Mouse (Mus musculus): ENCODE measurements at regions not wholly inside any gene's neighbourhood (a gene's known extent, or its start where the extent isn't known, plus 50 kb on each side); places are given as distances from the start of the nearest gene placed in this dataset.

DNA sequence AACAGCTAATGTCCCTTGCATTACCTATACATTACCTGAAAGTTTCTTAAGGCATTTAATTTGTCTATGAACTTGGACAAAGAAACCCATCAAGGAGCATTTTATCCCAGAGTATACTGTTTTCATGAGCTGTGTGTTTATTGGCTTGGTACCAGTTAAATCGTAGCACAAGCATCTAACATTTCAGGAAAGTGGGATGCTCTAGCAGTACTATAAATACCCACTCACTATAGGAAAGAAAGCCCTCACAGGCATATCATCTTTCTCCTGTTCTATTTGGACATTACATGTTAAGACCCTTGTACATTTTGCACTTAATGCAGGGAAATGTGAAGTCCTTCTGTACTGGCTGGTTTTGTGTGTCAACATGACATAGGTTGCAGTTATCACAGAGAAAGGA, 163.9 kb downstream of the Ptprc start:
- TF ChIP-seq CTCF (IDR thresholded peaks at IDR 0.05): no peak

DNA sequence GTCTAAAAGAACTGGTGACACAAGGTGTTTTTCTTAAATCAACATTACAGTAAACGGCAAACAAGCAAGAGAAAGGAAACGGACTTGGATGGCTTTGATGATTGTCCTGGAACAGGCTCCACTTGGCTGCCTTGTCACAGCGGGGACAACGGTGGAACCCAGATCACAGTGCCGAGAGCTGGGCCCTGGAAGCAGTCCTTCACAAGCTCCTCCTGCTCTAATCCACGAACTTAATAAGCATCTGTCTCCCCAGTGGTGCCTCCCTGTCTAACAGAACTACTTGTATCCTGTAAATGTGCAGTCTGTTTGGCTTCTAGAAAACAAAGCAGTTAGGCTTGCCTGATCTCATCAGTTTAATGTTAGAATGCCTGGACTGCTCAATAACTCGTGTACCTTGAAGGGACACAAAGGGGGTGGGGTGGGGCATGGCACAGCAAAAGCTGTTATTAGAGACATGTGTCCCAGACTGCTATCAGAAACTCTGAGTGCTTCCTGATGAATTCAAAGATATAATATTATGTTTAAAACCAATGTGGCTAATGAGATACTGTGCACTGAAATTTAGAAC, 164.5 kb downstream of the Ptprc start:
- DNase-seq (ENCODE audit: low read depth, low spot score): no peak
- no peak for TF ChIP-seq CTCF (IDR thresholded peaks at IDR 0.05)
- CTCF ChIA-PET: interaction anchor here (1.1 kb wide), 1 partner anchor 9 kb away, joined by 3 read pairs; no protein-coding TSS in a partner anchor
- no peak for ATAC-seq
- POLR2A ChIA-PET: no interaction called here
- peaks cover 1% of the 10 kb centered on the region for H3K27me3 ChIP-seq
- in situ Hi-C loops (cut with MboI; ENCODE audit: low pct_unique_long_range_greater_than_20kb): no loop called here

More for the DNA sequence above, 163.9 kb downstream of the Ptprc start:
- in situ Hi-C loops (cut with MboI; ENCODE audit: low pct_unique_long_range_greater_than_20kb): no loop called here
- ATAC-seq: no peak
- peaks cover 3% of the 10 kb centered on the region for H3K27me3 ChIP-seq
- no peak for DNase-seq (ENCODE audit: low read depth, low spot score)
- POLR2A ChIA-PET: no interaction called here
- CTCF ChIA-PET: interaction anchor here (1.1 kb wide), 1 partner anchor 8 kb away, joined by 3 read pairs; no protein-coding TSS in a partner anchor

DNA sequence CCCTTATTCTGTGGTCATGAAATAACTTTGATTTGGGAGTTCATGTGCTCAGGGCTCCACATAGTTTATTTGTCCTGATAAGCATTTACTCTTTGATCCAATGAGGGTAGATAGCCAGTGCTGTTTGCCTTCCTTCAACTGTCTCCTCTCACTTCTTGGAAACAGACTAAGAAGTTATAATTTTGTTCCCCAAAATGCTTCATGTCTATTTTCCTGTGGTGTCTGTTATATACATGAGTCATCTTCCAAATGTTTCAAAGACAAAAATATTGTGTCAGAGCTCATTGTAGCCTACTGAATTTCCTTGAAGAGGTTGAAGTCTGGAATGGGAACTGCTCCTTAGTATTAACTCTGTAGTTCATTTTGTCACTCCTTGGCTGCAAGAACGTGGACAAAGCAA, 168.7 kb downstream of the Ptprc start:
- H3K27me3 ChIP-seq: no peaks in the 10 kb centered on the region
- DNase-seq (ENCODE audit: low read depth, low spot score) (no peak), ATAC-seq (no peak)
- POLR2A ChIA-PET: no interaction called here
- CTCF ChIA-PET: no interaction called here
- no peak for TF ChIP-seq CTCF (IDR thresholded peaks at IDR 0.05)
- in situ Hi-C loops (cut with MboI; ENCODE audit: low pct_unique_long_range_greater_than_20kb): no loop called here

DNA sequence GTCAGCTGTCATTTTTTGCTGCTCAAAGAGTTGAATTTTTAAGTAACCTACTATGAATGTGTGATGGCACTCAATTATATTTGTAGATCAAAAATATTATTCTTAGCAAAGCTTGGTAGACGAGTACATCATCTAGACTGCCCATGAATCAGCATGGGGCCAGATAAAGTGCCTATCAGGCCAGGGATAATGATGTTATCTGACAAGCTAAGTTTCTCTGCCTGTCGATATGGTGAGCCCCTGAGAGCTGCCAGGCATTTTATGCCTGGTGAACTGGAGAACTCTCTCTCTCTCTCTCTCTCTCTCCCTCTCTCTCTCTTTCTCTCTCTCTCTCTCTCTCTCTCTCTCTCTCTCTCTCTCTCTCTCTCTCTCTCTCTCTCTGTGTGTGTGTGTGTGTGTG, 171.2 kb downstream of the Ptprc start:
- H3K27me3 ChIP-seq: no peaks in the 10 kb centered on the region
- DNase-seq (ENCODE audit: low read depth, low spot score): no peak
- ChIA-PET POLR2A (interaction anchor here (0.6 kb wide), 1 partner anchor 479 kb away, joined by 3 read pairs; no protein-coding TSS in a partner anchor), CTCF (interaction anchor here (0.6 kb wide), 1 partner anchor 58 kb away, joined by 3 read pairs; no protein-coding TSS in a partner anchor)
- no peak for ATAC-seq
- TF ChIP-seq CTCF (IDR thresholded peaks at IDR 0.05): no peak
- in situ Hi-C loops (cut with MboI; ENCODE audit: low pct_unique_long_range_greater_than_20kb): no loop called here

DNA sequence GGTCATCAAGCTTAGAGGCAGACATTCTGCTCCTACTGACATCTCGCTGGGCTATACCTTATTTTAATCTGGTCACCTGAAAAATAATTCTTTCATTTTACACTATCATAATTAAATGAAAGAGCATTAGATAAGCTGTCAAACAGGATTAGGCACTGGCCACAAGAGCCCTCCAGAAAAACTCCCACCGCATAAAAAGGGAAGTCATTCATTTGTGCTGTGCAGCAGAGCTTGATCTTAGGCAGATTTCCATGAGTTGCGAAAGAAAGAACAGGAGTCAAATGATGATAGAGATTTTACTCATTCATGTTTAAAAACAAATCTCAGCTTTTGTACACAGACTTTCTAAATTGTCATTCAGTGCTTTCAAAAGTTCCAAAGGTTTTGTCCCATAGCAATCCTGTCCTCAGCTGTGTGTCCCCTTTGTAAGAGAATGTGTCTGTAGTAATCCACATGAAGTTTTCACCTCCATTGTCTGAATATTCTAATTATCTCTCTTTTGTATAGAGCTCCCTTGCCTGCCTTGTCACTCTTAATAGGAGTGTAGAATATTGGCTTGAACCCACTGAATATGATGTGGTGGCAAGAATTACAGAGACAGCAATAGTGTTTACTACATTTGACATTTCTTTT, 176.1 kb downstream of the Ptprc start:
- no peaks in the 10 kb centered on the region for H3K27me3 ChIP-seq
- CTCF ChIA-PET: interaction anchor here (0.9 to 1.1 kb wide), 2 partner anchors 13 to 19 kb away, joined by 3 to 4 read pairs; no protein-coding TSS in a partner anchor
- POLR2A ChIA-PET: interaction anchor here (0.5 kb wide), 1 partner anchor 1149 kb away, joined by 7 read pairs; no protein-coding TSS in a partner anchor
- in situ Hi-C loops (cut with MboI; ENCODE audit: low pct_unique_long_range_greater_than_20kb): no loop called here
- no peak for TF ChIP-seq CTCF (IDR thresholded peaks at IDR 0.05)
- ATAC-seq (no peak), DNase-seq (ENCODE audit: low read depth, low spot score) (no peak)

DNA sequence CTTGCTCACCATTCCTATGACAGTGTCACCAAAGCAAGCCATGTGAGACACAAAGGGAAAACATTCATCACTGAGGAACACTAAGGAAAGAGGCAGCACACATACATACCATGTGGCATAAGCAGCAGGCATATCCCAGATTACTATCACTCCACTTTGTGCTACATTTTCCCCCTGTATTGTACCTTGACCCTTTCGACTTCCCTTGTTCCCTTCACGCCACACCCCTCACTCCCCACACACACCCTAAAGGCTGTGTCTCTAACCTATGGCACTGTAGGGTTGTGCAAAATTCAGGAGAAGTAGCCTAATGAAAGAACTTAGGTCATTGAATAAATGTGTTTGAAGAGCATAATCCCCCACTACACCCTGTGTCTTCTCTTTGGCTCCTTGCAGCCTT, 179.5 kb downstream of the Ptprc start:
- CTCF ChIA-PET: no interaction called here
- POLR2A ChIA-PET: no interaction called here
- H3K27me3 ChIP-seq: no peaks in the 10 kb centered on the region
- no peak for TF ChIP-seq CTCF (IDR thresholded peaks at IDR 0.05)
- in situ Hi-C loops (cut with MboI; ENCODE audit: low pct_unique_long_range_greater_than_20kb): no loop called here
- DNase-seq (ENCODE audit: low read depth, low spot score): no peak
- ATAC-seq: no peak

DNA sequence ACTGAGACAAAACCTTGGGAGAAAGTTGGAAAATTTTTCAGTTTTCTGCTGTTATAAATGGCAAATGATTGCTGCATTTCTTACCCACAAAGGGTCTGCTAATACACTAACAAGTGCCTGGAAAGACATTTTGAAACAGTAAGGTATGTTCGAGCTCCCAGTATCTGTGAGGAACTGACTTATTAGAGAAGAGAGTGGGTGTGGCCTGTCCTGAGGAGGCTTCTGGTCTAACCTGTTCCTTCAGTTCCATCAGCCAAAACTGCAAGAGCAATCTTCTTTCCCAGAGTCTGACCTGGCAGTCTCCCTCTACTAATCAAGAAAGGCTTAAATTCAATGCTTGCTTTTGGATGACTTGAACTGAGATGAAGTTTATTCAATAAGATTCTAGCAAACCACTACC, 183.6 kb downstream of the Ptprc start:
- CTCF ChIA-PET: no interaction called here
- no peak for ATAC-seq
- DNase-seq (ENCODE audit: low read depth, low spot score): no peak
- no peak for TF ChIP-seq CTCF (IDR thresholded peaks at IDR 0.05)
- in situ Hi-C loops (cut with MboI; ENCODE audit: low pct_unique_long_range_greater_than_20kb): no loop called here
- no peaks in the 10 kb centered on the region for H3K27me3 ChIP-seq
- POLR2A ChIA-PET: no interaction called here

DNA sequence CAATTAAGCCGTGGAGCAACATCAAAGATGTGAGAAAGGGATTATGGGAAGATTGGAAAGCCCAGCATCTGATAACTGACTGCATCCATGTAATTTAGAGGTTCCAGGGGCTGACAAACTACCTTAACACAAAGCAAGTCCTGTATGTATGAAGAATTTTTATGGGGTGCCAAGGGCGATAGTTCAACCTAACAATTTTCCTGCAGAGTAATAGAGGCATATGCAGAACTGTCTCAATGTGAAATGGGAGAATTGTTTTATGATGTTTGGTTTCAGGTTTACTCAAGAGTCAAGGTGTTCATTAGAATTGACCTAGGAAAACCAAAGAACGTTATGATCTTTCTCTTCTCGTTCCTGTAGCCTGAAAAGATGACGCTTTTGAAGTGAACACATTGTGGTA, 184.1 kb downstream of the Ptprc start:
- TF ChIP-seq CTCF (IDR thresholded peaks at IDR 0.05): no peak
- ATAC-seq (no peak), DNase-seq (ENCODE audit: low read depth, low spot score) (no peak)
- ChIA-PET CTCF (no interaction called here), POLR2A (no interaction called here)
- H3K27me3 ChIP-seq: no peaks in the 10 kb centered on the region
- in situ Hi-C loops (cut with MboI; ENCODE audit: low pct_unique_long_range_greater_than_20kb): no loop called here

DNA sequence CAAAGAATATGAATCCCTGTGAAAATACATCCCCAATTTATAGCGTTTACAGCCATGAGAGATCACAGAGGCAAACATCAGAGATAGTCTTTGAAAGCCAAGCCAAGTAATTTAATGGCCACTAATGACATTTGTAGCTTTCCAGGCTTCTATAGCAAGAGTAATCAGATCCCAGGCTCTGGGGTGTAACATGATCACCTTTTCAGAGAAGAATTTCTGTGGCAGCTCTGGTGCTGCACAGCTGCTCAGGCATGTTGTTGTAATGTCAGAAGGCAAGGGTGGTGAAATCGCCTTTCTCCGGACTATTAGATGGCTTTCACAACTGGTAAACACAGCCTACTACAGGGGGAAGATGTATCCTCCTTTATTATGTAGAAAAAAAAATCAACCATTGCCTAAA, 202.1 kb downstream of the Ptprc start:
- ATAC-seq (no peak), DNase-seq (ENCODE audit: low read depth, low spot score) (no peak)
- no peaks in the 10 kb centered on the region for H3K27me3 ChIP-seq
- in situ Hi-C loops (cut with MboI; ENCODE audit: low pct_unique_long_range_greater_than_20kb): no loop called here
- TF ChIP-seq CTCF (IDR thresholded peaks at IDR 0.05): no peak
- POLR2A ChIA-PET: no interaction called here
- CTCF ChIA-PET: no interaction called here

DNA sequence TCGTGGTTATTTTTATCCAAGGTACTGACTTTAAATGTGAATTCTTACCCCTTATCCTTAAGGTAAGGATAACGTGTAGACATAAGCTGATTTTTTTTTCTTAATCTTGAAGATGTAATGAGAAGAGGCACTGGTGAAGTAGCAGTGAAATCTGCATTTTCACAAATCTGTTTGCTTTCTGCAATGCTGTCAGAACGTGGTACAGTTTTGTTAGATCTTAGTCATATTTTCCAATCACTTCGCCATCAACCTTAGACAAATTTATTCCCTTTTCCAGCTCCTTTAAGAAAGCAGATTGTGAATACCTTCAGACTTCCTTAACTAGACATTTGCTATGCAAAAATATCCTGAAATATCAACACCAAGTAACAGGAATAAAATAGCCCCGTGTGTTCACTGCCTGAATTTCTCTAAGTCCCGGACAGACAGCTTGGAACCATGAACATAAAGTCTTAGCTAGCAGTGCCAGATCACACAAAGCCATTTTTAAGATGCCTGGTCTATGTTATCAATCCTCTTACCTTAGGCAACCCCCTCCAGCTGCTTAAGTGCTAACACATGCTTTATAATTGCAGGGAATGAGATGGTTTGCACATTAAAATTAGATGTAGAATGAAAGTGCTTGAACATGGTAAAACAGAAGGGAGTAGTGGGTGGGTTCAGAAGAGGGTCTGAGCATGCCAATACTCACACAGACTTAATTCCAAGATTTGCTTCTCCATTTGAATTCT, 202.7 kb downstream of the Ptprc start:
- CTCF ChIA-PET: no interaction called here
- no peaks in the 10 kb centered on the region for H3K27me3 ChIP-seq
- in situ Hi-C loops (cut with MboI; ENCODE audit: low pct_unique_long_range_greater_than_20kb): no loop called here
- no peak for TF ChIP-seq CTCF (IDR thresholded peaks at IDR 0.05)
- no peak for ATAC-seq
- POLR2A ChIA-PET: no interaction called here
- no peak for DNase-seq (ENCODE audit: low read depth, low spot score)

Data from Patski (cell line).